Mouse (Mus musculus) stomach, embryonic 15.5 days (tissue): ENCODE results near the gene Mms22l. TPM values are rescaled to one million over a fixed set of nuclear protein-coding genes. Genes with fewer than 3 reads are reported as not detected.
A peak's percentile ranks its signal among the peaks of the same experiment; 100 is the strongest.
"Not testable (repeated sequence)": the region's sequence is repeated elsewhere in the genome, so short reads cannot be mapped to it uniquely, and the experiment has no call there.

Experiments used
- ATAC-seq: fragments of 200-750 bp; cut with Nextera tagmentation; 2 replicates; pipeline ENCODE4 v1.8.0; 2017; ENCODE audit warnings: low read depth, moderate number of reproducible peaks, moderate TSS enrichment; ENCODE audit not compliant: insufficient read depth, low FRiP score
- H3K27ac ChIP-seq: fragments of 300-500 bp; sonication (generic); 2 replicates; pipeline ENCODE4 v1.5.1; 2015; ENCODE audit warnings: mild to moderate bottlenecking, inconsistent platforms
- H3K27me3 ChIP-seq: fragments of 300-500 bp; sonication (generic); replicated peaks from 2 replicates; pipeline ENCODE4 v1.6.1; 2015; ENCODE audit warnings: inconsistent platforms
- H3K36me3 ChIP-seq: fragments of 300-500 bp; sonication (generic); 2 replicates; pipeline ENCODE4 v1.6.1; 2015; ENCODE audit warnings: inconsistent platforms
- H3K4me1 ChIP-seq: fragments of 300-500 bp; sonication (generic); 2 replicates; pipeline ENCODE4 v1.6.1; 2015; ENCODE audit warnings: inconsistent platforms
- H3K4me2 ChIP-seq: fragments of 300-500 bp; sonication (generic); 2 replicates; pipeline ENCODE4 v1.6.1; 2015; ENCODE audit warnings: mild to moderate bottlenecking, inconsistent platforms
- H3K4me3 ChIP-seq: fragments of 300-500 bp; sonication (generic); replicated peaks from 2 replicates; pipeline ENCODE4 v1.5.1; 2015; ENCODE audit warnings: inconsistent platforms
- H3K9ac ChIP-seq: fragments of 300-500 bp; sonication (generic); 2 replicates; pipeline ENCODE4 v1.6.1; 2015; ENCODE audit warnings: inconsistent platforms
- H3K9me3 ChIP-seq: fragments of 300-500 bp; sonication (generic); 2 replicates; pipeline ENCODE4 v1.6.1; 2016; ENCODE audit warnings: inconsistent platforms
- WGBS: fragments of 180-500 bp; shearing (Covaris S2); methylation state at CpG from one replicate; pipeline ENCODE4 v1.1.7; 2015; 5-methylcytosine and 5-hydroxymethylcytosine counted together
- polyA plus RNA-seq: library from polyadenylated mRNA; unstranded; fragments of >200 nt; fragmentation: Nextera tagmentation; extraction: Ambion mirVana; gene quantifications from 2 replicates; pipeline ENCODE4 v1.2.1, GENCODE M21; 2015

The Mms22l gene
- polyA plus RNA-seq, result 25.4 and 27.4 TPM in 2 replicates

DNA sequence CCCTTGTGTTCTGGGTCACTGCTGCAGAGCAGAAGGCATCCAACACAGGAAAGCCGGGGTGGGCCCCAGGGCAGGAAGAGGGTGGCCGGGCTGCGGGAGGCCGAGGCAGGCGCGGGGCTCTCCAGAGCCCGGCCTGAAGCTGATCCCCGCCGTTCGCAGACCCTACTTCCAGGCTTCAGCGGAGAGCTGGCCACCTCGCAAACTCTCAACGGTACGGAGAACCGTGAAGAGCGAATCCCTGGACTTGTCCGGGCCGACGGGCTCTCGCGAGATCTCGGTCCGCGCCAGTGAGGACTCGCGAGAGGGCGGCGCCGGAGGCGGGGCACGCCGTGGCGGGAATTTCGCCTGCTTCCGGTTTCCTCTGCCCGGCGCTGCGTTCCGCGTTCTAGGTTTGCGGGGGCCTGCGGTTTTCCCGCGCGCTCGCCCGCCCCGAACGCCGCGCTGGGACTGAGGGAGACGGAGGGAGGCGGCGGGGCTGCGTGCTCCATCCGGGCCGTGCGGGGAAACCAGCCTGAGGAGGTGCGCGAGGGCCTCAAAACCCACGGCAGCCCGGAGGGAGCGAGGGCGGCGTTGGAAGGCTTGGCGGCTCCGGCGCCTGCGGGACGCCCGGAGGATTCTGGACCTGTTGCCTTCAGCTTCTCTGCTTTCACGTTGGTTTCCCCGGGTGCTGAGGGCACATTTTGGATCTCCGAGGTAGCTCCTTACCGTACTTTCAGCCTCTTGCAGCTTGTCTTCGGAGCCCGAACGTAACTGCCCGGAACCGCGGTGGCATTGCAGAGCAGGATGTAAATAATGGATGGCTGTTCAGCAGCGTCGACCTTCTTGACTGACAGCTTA is at the start of gene Mms22l:
TSS of gene Mms22l (plus strand) at position 336 of the 837 bp plus-strand sequence.
- Histone ChIP-seq H3K4me2 (peak within 1 kb of the TSS; percentile 73), H3K27ac (peak within 1 kb of the TSS; percentile 99), H3K27me3 (no peaks in the 10 kb centered on the region), H3K9ac (peak within 1 kb of the TSS; percentile 85), H3K4me3 (peak within 1 kb of the TSS; percentile 92), H3K4me1 (peaks cover 3% of the 10 kb centered on the region; the same call in 1 of the 2 replicates), H3K36me3 (0 out of 2 replicates have a peak, but pooled peaks cover 3% of the 10 kb centered on the region), H3K9me3 (no peaks in the 10 kb centered on the region)
- WGBS, result under 1% methylated on average over 83 of the region's 83 CpGs
- peak; percentile 99 for ATAC-seq

DNA sequence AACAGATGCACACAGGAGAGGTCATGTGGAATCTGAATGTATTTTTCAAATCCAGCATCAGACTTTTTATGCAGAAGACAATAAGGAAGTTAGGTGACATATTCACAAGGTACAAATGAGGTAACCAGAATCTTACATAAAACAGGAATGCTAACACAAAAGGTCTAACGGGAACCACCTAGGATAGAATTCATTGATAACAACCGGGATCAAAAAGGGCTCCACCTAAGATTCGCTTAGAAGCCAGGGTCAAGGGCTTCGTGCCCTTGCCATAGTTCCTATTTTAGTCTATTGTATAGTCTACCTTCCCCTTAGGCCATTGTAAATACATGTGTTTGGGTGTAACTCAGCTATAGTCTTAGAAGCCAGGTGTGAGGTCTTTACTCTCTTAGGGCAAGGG is 12.2 kb upstream of the Mms22l start:
- not testable (repeated sequence) for H3K4me2 ChIP-seq, ATAC-seq, H3K4me1 ChIP-seq, H3K9me3 ChIP-seq, H3K27ac ChIP-seq, H3K4me3 ChIP-seq, H3K36me3 ChIP-seq, H3K27me3 ChIP-seq, H3K9ac ChIP-seq
- WGBS, result 92% methylated on average over 4 of the region's 4 CpGs

DNA sequence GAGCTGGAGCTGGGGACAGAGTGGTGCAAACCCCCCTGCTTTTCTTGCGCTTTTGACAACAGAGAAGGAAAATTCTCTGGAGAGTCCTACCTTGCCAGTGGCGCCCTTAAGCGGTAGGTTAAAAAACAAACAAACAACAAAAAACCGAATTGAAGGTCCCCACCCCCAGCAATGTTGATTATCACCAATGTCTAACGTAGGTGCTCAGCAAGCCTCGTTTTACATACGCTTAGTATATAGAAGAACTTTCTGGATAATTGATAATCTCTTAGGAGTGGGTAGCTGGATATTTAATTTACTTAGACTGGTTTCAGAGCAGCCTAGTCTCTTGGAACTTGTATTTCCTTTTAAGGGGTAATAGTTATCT is 685 bp downstream of the Mms22l start:
- H3K9me3 ChIP-seq, result no peaks in the 10 kb centered on the region
- H3K36me3 ChIP-seq, result 0 out of 2 replicates have a peak, but pooled peaks cover 3% of the 10 kb centered on the region
- WGBS, result 1% methylated on average over 7 of the region's 7 CpGs
- H3K4me3 ChIP-seq, result peak overlapping the region; percentile 92
- peak overlapping the region; percentile 99 for H3K27ac ChIP-seq
- no peaks in the 10 kb centered on the region for H3K27me3 ChIP-seq
- peak overlapping the region; percentile 74 for H3K9ac ChIP-seq
- H3K4me1 ChIP-seq, result peaks cover 3% of the 10 kb centered on the region; the same call in 1 of the 2 replicates
- no peak for ATAC-seq
- peak overlapping the region; percentile 73 for H3K4me2 ChIP-seq

DNA sequence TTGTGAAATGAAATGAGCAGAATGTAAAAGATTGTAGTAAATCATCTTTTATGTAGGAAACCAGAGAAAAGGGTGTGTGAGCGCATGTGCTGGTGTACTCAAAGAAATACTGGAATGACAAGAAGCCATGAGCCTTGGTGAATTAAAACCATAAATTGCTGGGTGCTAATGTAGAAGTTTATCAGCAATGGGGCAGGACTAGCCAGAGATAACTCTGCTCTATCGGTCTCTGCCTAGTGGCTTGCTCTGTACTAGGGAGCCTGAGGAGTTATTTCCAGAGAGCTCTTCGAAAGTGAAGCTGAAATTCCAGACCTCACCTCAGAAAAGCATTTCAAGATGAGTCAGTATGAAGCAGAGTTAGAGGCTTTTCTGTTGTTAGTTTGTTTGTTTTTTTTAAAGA is 12.9 kb downstream of the Mms22l start:
- Histone ChIP-seq H3K27ac (no peak overlapping the region), H3K36me3 (0 out of 2 replicates have a peak, but pooled peaks cover 2% of the 10 kb centered on the region), H3K4me1 (no peaks in the 10 kb centered on the region), H3K9ac (no peak overlapping the region), H3K4me2 (no peak overlapping the region), H3K27me3 (no peaks in the 10 kb centered on the region), H3K4me3 (no peak overlapping the region), H3K9me3 (no peaks in the 10 kb centered on the region)
- ATAC-seq, result no peak
- WGBS, result 93% methylated on average over 3 of the region's 3 CpGs

DNA sequence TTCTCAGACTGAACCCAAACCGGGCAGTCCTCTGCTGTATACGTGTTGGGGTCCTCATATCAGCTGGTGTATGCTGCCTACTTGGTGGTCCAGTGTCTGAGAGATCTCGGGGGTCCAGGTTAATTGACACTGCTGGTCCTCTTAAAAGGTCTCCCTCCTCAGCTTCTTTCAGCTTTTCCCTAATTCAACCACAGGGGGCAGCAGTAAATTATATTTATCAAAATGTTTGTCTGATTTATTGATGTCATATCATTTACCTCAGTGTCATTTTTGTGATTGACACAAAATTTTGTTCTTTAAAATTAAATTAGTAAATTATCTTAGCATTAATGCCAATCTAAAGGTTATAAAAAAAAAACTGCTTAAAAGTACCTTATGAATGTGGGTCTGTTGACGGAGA is 40.7 kb downstream of the Mms22l start:
- Histone ChIP-seq H3K36me3 (no peaks in the 10 kb centered on the region), H3K4me3 (no peak overlapping the region), H3K4me1 (no peaks in the 10 kb centered on the region), H3K9me3 (no peaks in the 10 kb centered on the region), H3K27ac (no peak overlapping the region), H3K4me2 (no peak overlapping the region), H3K9ac (no peak overlapping the region), H3K27me3 (no peaks in the 10 kb centered on the region)
- ATAC-seq, result no peak
- 83% methylated on average over 4 of the region's 4 CpGs for WGBS

DNA sequence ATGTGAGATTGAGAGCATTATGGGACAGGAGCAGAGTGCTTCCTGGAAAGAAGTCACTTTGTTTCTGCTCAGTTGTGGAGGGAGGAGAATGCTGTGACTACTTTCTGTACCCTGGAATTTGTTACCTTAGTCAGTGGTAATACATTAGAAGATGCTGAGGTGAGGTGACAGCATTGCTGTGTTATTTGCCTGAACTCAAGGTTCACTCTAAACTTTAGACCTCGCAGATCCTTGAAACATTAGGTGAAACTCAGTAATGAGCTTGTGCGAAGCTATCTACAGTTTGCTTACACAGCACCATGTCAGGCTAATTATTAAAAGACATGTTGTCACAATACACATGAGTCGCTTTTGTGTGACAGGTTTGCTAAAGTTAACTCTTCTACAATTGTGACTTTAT is 47.2 kb downstream of the Mms22l start:
- Histone ChIP-seq H3K4me1 (no peaks in the 10 kb centered on the region), H3K9ac (no peak overlapping the region), H3K27me3 (no peaks in the 10 kb centered on the region), H3K4me2 (no peak overlapping the region), H3K9me3 (no peaks in the 10 kb centered on the region), H3K4me3 (no peak overlapping the region), H3K36me3 (no peaks in the 10 kb centered on the region), H3K27ac (no peak overlapping the region)
- WGBS, result 72% methylated on average over 3 of the region's 3 CpGs
- no peak for ATAC-seq

DNA sequence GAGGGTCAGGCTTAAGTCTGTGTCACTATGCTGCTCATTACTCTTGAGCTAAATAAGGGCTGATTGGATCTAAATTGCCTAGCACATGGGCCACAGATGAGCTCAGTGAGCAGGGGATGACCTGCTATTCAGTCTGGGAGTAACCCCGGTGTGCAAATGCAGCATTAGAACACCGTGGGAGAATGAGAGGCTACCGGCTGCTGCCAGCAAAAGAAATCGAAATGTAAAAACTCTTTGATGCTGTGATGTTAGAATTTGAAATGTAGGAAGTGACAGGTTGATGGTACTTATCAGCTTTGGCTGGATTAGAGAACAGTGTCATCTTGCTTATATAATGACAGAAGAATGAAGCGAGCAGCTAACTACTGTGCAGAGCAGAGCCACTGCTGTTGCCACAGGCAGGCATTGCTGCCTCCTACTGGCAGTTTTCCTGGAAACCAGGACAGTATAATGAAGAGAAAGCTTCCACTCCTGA is 48.5 kb downstream of the Mms22l start:
- no peak overlapping the region for H3K4me2 ChIP-seq
- H3K27me3 ChIP-seq, result no peaks in the 10 kb centered on the region
- H3K4me1 ChIP-seq, result no peaks in the 10 kb centered on the region
- 70% methylated on average over 5 of the region's 5 CpGs for WGBS
- no peak overlapping the region for H3K4me3 ChIP-seq
- no peak overlapping the region for H3K9ac ChIP-seq
- H3K36me3 ChIP-seq, result no peaks in the 10 kb centered on the region
- no peak overlapping the region for H3K27ac ChIP-seq
- no peak for ATAC-seq
- no peaks in the 10 kb centered on the region for H3K9me3 ChIP-seq

DNA sequence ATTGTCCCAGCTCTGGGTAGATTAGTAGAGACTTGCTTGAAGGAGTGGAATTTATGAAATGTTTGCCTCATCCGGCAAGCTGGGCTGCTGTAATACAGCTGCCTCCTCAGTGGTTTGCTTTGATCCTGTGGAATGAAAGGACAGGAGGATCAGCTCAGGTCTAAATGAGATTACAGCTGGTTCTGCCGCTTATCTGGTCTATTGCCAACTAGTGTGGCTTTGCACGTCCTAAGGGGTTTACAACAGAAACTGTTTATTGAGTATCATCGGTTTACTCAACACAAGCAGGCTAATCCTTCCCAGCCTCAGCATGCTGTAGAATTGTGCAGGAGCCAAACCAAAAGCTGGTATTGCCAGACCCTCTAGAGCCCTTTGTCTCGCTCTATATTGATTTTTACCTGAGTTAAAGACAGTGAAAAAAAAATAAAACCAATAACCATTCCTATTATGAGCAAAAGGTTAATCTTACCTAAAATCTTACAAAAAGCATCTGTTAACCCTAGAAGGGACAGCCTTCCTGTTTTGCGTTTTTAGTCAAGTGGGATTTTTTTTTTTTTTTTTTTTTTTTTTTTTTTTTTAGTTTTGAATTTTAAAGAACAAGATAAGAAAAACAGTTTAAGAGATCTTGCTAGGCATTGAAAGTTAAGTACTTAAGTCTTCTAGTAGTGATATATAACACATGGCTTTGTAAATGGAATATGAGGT is 60.0 kb downstream of the Mms22l start:
- Histone ChIP-seq H3K27me3 (no peaks in the 10 kb centered on the region), H3K4me2 (no peak overlapping the region), H3K9ac (no peak overlapping the region), H3K4me3 (no peak overlapping the region), H3K36me3 (no peaks in the 10 kb centered on the region), H3K27ac (no peak overlapping the region), H3K9me3 (no peaks in the 10 kb centered on the region), H3K4me1 (no peaks in the 10 kb centered on the region)
- 29% methylated on average over 6 of the region's 6 CpGs for WGBS
- ATAC-seq, result no peak

DNA sequence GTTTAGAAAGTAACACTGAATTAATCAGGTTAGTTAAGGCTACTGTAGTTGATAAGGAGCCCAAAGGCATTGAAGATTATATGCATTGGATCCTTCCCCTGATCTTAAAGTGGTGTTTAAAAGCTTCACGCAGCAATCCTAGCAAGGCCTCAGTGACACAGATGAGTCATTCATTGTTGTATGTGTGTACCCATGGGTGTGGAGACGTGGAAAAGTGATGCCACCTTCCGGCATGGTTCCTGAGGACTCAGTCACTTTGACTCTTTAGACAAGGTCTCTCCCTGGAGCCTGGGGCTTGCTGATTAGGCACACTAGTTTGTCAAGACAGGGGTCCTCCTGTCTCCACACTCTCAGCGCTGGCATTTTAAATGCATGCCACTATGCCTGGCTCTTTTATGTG is 60.9 kb downstream of the Mms22l start:
- Histone ChIP-seq H3K27ac (no peak overlapping the region), H3K9ac (no peak overlapping the region), H3K4me3 (no peak overlapping the region), H3K9me3 (no peaks in the 10 kb centered on the region), H3K36me3 (no peaks in the 10 kb centered on the region), H3K27me3 (no peaks in the 10 kb centered on the region), H3K4me1 (no peaks in the 10 kb centered on the region), H3K4me2 (no peak overlapping the region)
- no peak for ATAC-seq
- WGBS, result 72% methylated on average over 4 of the region's 4 CpGs

DNA sequence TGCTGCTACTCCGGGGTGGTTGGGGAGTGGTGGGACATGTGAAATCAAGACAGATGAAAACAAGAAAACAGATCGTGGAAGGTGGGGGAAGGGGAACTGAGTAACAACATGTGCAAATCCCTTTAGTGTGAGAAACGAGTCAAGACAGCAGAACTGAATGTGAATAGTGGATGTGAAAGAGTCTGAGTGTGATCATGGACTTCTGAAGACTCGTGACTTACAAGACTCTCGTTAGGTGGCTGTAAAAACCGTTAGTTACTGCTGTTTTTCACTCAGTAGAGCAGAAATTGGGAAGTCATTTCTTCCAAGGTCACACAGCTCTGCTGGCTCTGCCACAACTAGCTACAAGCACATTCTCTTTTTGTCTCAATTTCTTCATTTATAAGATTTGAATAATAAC is 71.8 kb downstream of the Mms22l start:
- WGBS, result 72% methylated on average over 6 of the region's 6 CpGs
- ATAC-seq, result no peak
- no peaks in the 10 kb centered on the region for H3K4me1 ChIP-seq

DNA sequence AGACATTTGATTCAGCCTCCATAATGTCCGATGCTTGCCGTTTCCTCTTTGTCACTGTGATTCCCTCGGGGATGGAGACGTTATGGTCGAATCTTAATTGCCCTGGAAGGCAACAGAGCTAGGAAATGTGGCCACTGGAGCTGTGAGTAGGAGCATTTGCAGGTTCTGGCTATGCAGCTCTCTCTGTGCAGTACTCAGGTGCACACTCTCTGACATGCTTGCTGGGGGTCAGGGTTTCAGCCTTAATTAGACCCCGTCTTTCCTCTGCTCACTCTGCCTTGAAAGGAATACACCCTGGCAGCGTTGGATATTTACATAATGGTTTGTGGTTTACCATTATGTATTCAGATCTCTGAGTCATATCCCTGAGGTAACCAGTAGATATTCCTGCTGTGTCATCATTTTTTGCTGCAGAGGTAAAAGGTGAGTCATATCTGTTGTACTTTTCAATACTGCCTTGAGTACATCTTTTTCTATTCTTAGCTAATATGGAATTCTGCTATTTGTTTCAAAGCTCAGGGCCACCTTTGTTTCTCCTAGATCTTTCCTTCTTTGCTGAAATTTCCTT is 72.8 kb downstream of the Mms22l start:
- Histone ChIP-seq H3K4me2 (no peak overlapping the region), H3K4me3 (no peak overlapping the region), H3K9ac (no peak overlapping the region), H3K27me3 (no peaks in the 10 kb centered on the region), H3K9me3 (no peaks in the 10 kb centered on the region), H3K36me3 (no peaks in the 10 kb centered on the region), H3K27ac (no peak overlapping the region), H3K4me1 (no peaks in the 10 kb centered on the region)
- 87% methylated on average over 7 of the region's 7 CpGs for WGBS
- no peak for ATAC-seq

More for the DNA sequence above, 71.8 kb downstream of the Mms22l start:
- Histone ChIP-seq H3K27me3 (no peaks in the 10 kb centered on the region), H3K27ac (no peak overlapping the region), H3K4me3 (no peak overlapping the region), H3K36me3 (no peaks in the 10 kb centered on the region), H3K9me3 (no peaks in the 10 kb centered on the region), H3K4me2 (no peak overlapping the region), H3K9ac (no peak overlapping the region)

DNA sequence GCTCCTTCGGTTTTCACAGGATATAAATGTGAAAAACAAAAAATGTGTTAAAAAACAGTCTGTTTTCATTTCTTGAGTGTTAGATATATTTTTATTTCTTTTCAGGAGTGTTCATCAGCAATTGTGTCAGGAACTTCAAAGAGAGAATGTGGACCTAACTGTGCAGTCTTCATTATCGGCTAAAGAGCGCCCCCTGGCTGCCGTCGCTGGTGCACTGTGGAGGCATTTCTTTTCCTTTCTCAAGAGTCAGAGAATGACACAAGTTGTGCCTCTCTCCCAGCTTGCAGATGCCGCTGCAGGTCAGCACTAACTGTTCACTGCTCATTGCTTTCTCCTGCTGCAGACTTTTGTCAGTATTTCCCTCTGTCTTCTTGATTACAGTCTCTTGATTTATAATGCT is 78.0 kb downstream of the Mms22l start:
- 20% methylated on average over 6 of the region's 6 CpGs for WGBS

More for the DNA sequence above, 78.0 kb downstream of the Mms22l start:
- Histone ChIP-seq H3K36me3 (0 out of 2 replicates have a peak, but pooled peaks cover 5% of the 10 kb centered on the region), H3K27me3 (no peaks in the 10 kb centered on the region), H3K9ac (no peak overlapping the region), H3K4me3 (no peak overlapping the region), H3K4me2 (no peak overlapping the region), H3K4me1 (no peaks in the 10 kb centered on the region), H3K9me3 (no peaks in the 10 kb centered on the region), H3K27ac (no peak overlapping the region)
- ATAC-seq, result peak; percentile 35; the same call in 1 of the 2 replicates
